In genomic region chr1:131525586-131526271, GRCm38 (mm10) we compare ENCODE assay signal across 8 mouse cellular contexts. TPM values are rescaled to one million over a fixed set of nuclear protein-coding genes. Genes with fewer than 3 reads are reported as not detected.
DNase-seq lines count a peak whose midpoint lies in the region; ATAC-seq and TF ChIP-seq lines count a peak whose summit lies in the region.

No protein-coding gene starts in this region.

- H3K27me3 ChIP-seq in lung, embryonic 16.5 days (ENCODE audit: control insufficient read depth, insufficient read depth, low read depth, low read length): no peaks in the 10 kb centered on the region

- H3K27ac ChIP-seq in embryonic fibroblast, embryonic 13.5 days (ENCODE audit: insufficient read depth, low read length): peak overlapping the region; percentile 82
- peak overlapping the region; percentile 98 for H3K27ac ChIP-seq in lung, embryonic 16.5 days (ENCODE audit: low read length)

- no peak for TF ChIP-seq CTCF in embryonic fibroblast, embryonic 13.5 days (IDR thresholded peaks at IDR 0.05; ENCODE audit: borderline replicate concordance, insufficient read depth, low read length)

- under 1% methylated on average over 40 of the region's 41 CpGs for WGBS in lung, embryonic 16.5 days

- H3K9me3 ChIP-seq in lung, embryonic 16.5 days (ENCODE audit: control insufficient read depth, low read length): no peaks in the 10 kb centered on the region

- peak overlapping the region; percentile 92 for H3K4me2 ChIP-seq in lung, embryonic 16.5 days (ENCODE audit: low read depth, low read length)

- H3K36me3 ChIP-seq in lung, embryonic 16.5 days (ENCODE audit: control insufficient read depth, insufficient read depth, low read length): no peaks in the 10 kb centered on the region

- H3K4me3 ChIP-seq in embryonic fibroblast, embryonic 13.5 days (ENCODE audit: insufficient read depth, low read length): peak overlapping the region; percentile 81
- H3K4me3 ChIP-seq in lung, embryonic 16.5 days (ENCODE audit: low read length): peak overlapping the region; percentile 63

- TF ChIP-seq POLR2A in embryonic fibroblast, embryonic 13.5 days (IDR thresholded peaks at IDR 0.05; ENCODE audit: low read depth, low read length): no peak

- intact Hi-C loops in heart, postnatal 10 days (cut with DNase I): loop anchor here (5.0 kb wide), 2 partner anchors 163 to 178 kb away; no protein-coding TSS in a partner anchor

- peak overlapping the region; percentile 91 for H3K9ac ChIP-seq in lung, embryonic 16.5 days (ENCODE audit: low read length)

- peak; percentile 69 for DNase-seq in ES-CJ7 (ENCODE audit: low read depth, low spot score)
- DNase-seq in adrenal gland, postnatal 25 days: peak; percentile 39
- peak; percentile 54 to 59 for DNase-seq in heart, postnatal 10 days
- DNase-seq in layer of hippocampus, adult 8-10 months (ENCODE audit: low spot score in 2 of 2): peak; percentile 22 to 31
- peak; percentile 57 for DNase-seq in right cerebral cortex, postnatal 4 days

- H3K4me1 ChIP-seq in embryonic fibroblast, embryonic 13.5 days (ENCODE audit: control insufficient read depth, insufficient read depth, low read length): peaks cover 11% of the 10 kb centered on the region
- peaks cover 32% of the 10 kb centered on the region for H3K4me1 ChIP-seq in lung, embryonic 16.5 days (replicated peaks; ENCODE audit: control insufficient read depth, insufficient read depth, low read length)

- no peak for ATAC-seq in lung, embryonic 16.5 days (ENCODE audit: low read depth)
- ATAC-seq in activated CD4-positive, CD25-positive, alpha-beta regulatory T cell, adult 4 months: no peak

RNA-seq across cellular contexts. Expression of gene Srgap2, which starts 1.4 kb away (rescaled TPM):
- total RNA-seq in adrenal gland, postnatal 25 days (2021): 29.5 and 37.2 TPM in 2 replicates
- polyA plus RNA-seq in embryonic fibroblast, embryonic 13.5 days (2011; ENCODE audit: insufficient read length, low read depth, missing spikeins): 52.8 and 66.6 TPM in 2 replicates
- total RNA-seq in heart, postnatal 10 days (2021): 10 to 100 TPM; 34.2 to 36.0 TPM
- total RNA-seq in layer of hippocampus, adult 8-10 months (2022): 10 to 100 TPM; 79.8 to 92.2 (median 84.9) TPM
- polyA plus RNA-seq in lung, embryonic 16.5 days (2015; fragmentation: Nextera tagmentation; extraction: Ambion mirVana): 13.6 and 16.7 TPM in 2 replicates
- 10 to 100 TPM; 24.8 to 35.9 TPM for polyA plus RNA-seq in activated CD4-positive, CD25-positive, alpha-beta regulatory T cell, adult 4 months (2017; shearing (Covaris generic))

RNA-seq across cellular contexts. Expression of gene Fam72a, which starts 2.0 kb away (rescaled TPM):
- 1.4 and 1.9 TPM in 2 replicates for total RNA-seq in adrenal gland, postnatal 25 days (2021)
- polyA plus RNA-seq in embryonic fibroblast, embryonic 13.5 days (2011; ENCODE audit: insufficient read length, low read depth, missing spikeins): 1.8 and 2.3 TPM in 2 replicates
- 1 to 10 TPM; 1.1 to 1.2 TPM for total RNA-seq in heart, postnatal 10 days (2021)
- total RNA-seq in layer of hippocampus, adult 8-10 months (2022): 1 to 10 TPM in 3 of 4 experiments, under 1 TPM in 1; 0.78 to 2.0 (median 1.4) TPM
- 2.2 TPM in 2 replicates for polyA plus RNA-seq in lung, embryonic 16.5 days (2015; fragmentation: Nextera tagmentation; extraction: Ambion mirVana)
- under 1 TPM; 0.60 to 0.85 TPM for polyA plus RNA-seq in activated CD4-positive, CD25-positive, alpha-beta regulatory T cell, adult 4 months (2017; shearing (Covaris generic))
